Mouse (Mus musculus): Measurements from ENCODE around the gene Ablim1.

Gene Ablim1

GRCm38 (mm10) chr19:57314346-57315012 is at the start of gene Ablim1:
Gene Ablim1, minus strand, starts transcription at chr19:57314919.
- DNase-seq: peak; percentile 72 to 79

GRCm38 (mm10) chr19:57363538-57363937 is 48.8 kb upstream of the Ablim1 start:
- no peak for DNase-seq

- DNase-seq: no peak
These were observed 48.4 kb upstream of the Ablim1 start for GRCm38 (mm10) chr19:57363076-57363475.

GRCm38 (mm10) chr19:57362586-57362985 is 47.9 kb upstream of the Ablim1 start:
- no peak for DNase-seq

- DNase-seq: no peak
These were observed 47.2 kb upstream of the Ablim1 start for GRCm38 (mm10) chr19:57361939-57362307.

- DNase-seq: peak; percentile 48 to 56
These were observed 46.6 kb upstream of the Ablim1 start for GRCm38 (mm10) chr19:57361131-57361938.

GRCm38 (mm10) chr19:57360341-57361130 is 45.8 kb upstream of the Ablim1 start, which contains the start of gene Fam160b1:
Gene Fam160b1, plus strand, starts transcription at chr19:57360680.
- DNase-seq: peak; percentile 95 to 96

GRCm38 (mm10) chr19:57359701-57360326 is 45.1 kb upstream of the Ablim1 start:
- DNase-seq: no peak

GRCm38 (mm10) chr19:57358836-57359598 is 44.3 kb upstream of the Ablim1 start:
- no peak for DNase-seq

- peak; percentile 86 to 88 for DNase-seq
These were observed 43.6 kb upstream of the Ablim1 start for GRCm38 (mm10) chr19:57358322-57358721.

- DNase-seq: no peak
These were observed 43.1 kb upstream of the Ablim1 start for GRCm38 (mm10) chr19:57357811-57358210.

- no peak for DNase-seq
These were observed 42.5 kb upstream of the Ablim1 start for GRCm38 (mm10) chr19:57357244-57357643.

- DNase-seq: peak; percentile 62 to 68
These were observed 41.6 kb upstream of the Ablim1 start for GRCm38 (mm10) chr19:57356273-57356672.

GRCm38 (mm10) chr19:57355451-57356251 is 40.9 kb upstream of the Ablim1 start:
- DNase-seq: no peak

GRCm38 (mm10) chr19:57354715-57355114 is 40.0 kb upstream of the Ablim1 start:
- no peak for DNase-seq

- DNase-seq: no peak
These were observed 39.3 kb upstream of the Ablim1 start for GRCm38 (mm10) chr19:57354050-57354449.

GRCm38 (mm10) chr19:57353228-57353627 is 38.5 kb upstream of the Ablim1 start:
- DNase-seq: no peak

- DNase-seq: no peak
These were observed 37.7 kb upstream of the Ablim1 start for GRCm38 (mm10) chr19:57352337-57352935.

- no peak for DNase-seq
These were observed 34.4 kb upstream of the Ablim1 start for GRCm38 (mm10) chr19:57349096-57349495.

GRCm38 (mm10) chr19:57344678-57345077 is 30.0 kb upstream of the Ablim1 start:
- no peak for DNase-seq

GRCm38 (mm10) chr19:57343860-57344259 is 29.1 kb upstream of the Ablim1 start:
- DNase-seq: no peak
